Mouse (Mus musculus): ENCODE data around the gene Nkx2-3. TPM values are rescaled to one million over a fixed set of nuclear protein-coding genes. Genes with fewer than 3 reads are reported as not detected.

Nkx2-3 gene
- total and polyA plus RNA-seq, 2 experiments from 2014 or later: not detected

GRCm38 (mm10) chr19:43599776-43600544 is 12.2 kb upstream of the Nkx2-3 start:
- TF ChIP-seq CTCF (IDR thresholded peaks at IDR 0.05; ENCODE audit: low read depth): no peak
- Histone ChIP-seq H3K4me3 (ENCODE audit: low read length) (no peak overlapping the region), H3K4me2 (ENCODE audit: low read depth, low read length) (no peak overlapping the region), H3K36me3 (ENCODE audit: insufficient read depth, low read length) (no peaks in the 10 kb centered on the region), H3K9me3 (ENCODE audit: low read length) (no peaks in the 10 kb centered on the region), H3K4me1 (ENCODE audit: insufficient read depth, low read length) (no peaks in the 10 kb centered on the region), H3K27ac (no peak overlapping the region), H3K9ac (replicated peaks; ENCODE audit: low read length) (no peak overlapping the region), H3K27me3 (ENCODE audit: insufficient read depth, low read length) (peaks cover 98% of the 10 kb centered on the region)
- WGBS: 1% methylated on average over 27 of the region's 27 CpGs
- no peak for DNase-seq (ENCODE audit: low spot score)
- no peak for ATAC-seq

- no peak for TF ChIP-seq CTCF (IDR thresholded peaks at IDR 0.05; ENCODE audit: low read depth)
- no peak overlapping the region for H3K4me2 ChIP-seq (ENCODE audit: low read depth, low read length)
- no peaks in the 10 kb centered on the region for H3K36me3 ChIP-seq (ENCODE audit: insufficient read depth, low read length)
- no peak for ATAC-seq
- no peaks in the 10 kb centered on the region for H3K9me3 ChIP-seq (ENCODE audit: low read length)
- H3K4me3 ChIP-seq (ENCODE audit: low read length): no peak overlapping the region
- no peak overlapping the region for H3K27ac ChIP-seq
- no peak for DNase-seq (ENCODE audit: low spot score)
- no peaks in the 10 kb centered on the region for H3K4me1 ChIP-seq (ENCODE audit: insufficient read depth, low read length)
- 2% methylated on average over 33 of the region's 33 CpGs for WGBS
- H3K9ac ChIP-seq (replicated peaks; ENCODE audit: low read length): no peak overlapping the region
- peaks cover 98% of the 10 kb centered on the region for H3K27me3 ChIP-seq (ENCODE audit: insufficient read depth, low read length)
These were observed 11.4 kb upstream of the Nkx2-3 start for GRCm38 (mm10) chr19:43600545-43601331.

GRCm38 (mm10) chr19:43601440-43601839 is 10.7 kb upstream of the Nkx2-3 start:
- Histone ChIP-seq H3K36me3 (ENCODE audit: insufficient read depth, low read length) (no peaks in the 10 kb centered on the region), H3K27ac (no peak overlapping the region), H3K4me1 (ENCODE audit: insufficient read depth, low read length) (no peaks in the 10 kb centered on the region), H3K4me3 (ENCODE audit: low read length) (no peak overlapping the region), H3K4me2 (ENCODE audit: low read depth, low read length) (no peak overlapping the region), H3K27me3 (ENCODE audit: insufficient read depth, low read length) (peaks cover 98% of the 10 kb centered on the region), H3K9me3 (ENCODE audit: low read length) (no peaks in the 10 kb centered on the region), H3K9ac (replicated peaks; ENCODE audit: low read length) (no peak overlapping the region)
- ATAC-seq (no peak), DNase-seq (ENCODE audit: low spot score) (no peak)
- no peak for TF ChIP-seq CTCF (IDR thresholded peaks at IDR 0.05; ENCODE audit: low read depth)
- WGBS: 2% methylated on average over 27 of the region's 27 CpGs

GRCm38 (mm10) chr19:43601996-43602590 is 10.0 kb upstream of the Nkx2-3 start:
- no peak for DNase-seq (ENCODE audit: low spot score)
- no peak for TF ChIP-seq CTCF (IDR thresholded peaks at IDR 0.05; ENCODE audit: low read depth)
- Histone ChIP-seq H3K9me3 (ENCODE audit: low read length) (no peaks in the 10 kb centered on the region), H3K4me1 (ENCODE audit: insufficient read depth, low read length) (no peaks in the 10 kb centered on the region), H3K36me3 (ENCODE audit: insufficient read depth, low read length) (no peaks in the 10 kb centered on the region), H3K4me2 (ENCODE audit: low read depth, low read length) (no peak overlapping the region), H3K9ac (replicated peaks; ENCODE audit: low read length) (no peak overlapping the region), H3K4me3 (ENCODE audit: low read length) (no peak overlapping the region), H3K27me3 (ENCODE audit: insufficient read depth, low read length) (peaks cover 97% of the 10 kb centered on the region), H3K27ac (no peak overlapping the region)
- ATAC-seq: no peak
- 2% methylated on average over 12 of the region's 12 CpGs for WGBS

GRCm38 (mm10) chr19:43603521-43603920 is 8.6 kb upstream of the Nkx2-3 start:
- 3% methylated on average over 5 of the region's 5 CpGs for WGBS
- no peak overlapping the region for H3K9ac ChIP-seq (replicated peaks; ENCODE audit: low read length)
- TF ChIP-seq CTCF (IDR thresholded peaks at IDR 0.05; ENCODE audit: low read depth): no peak
- no peaks in the 10 kb centered on the region for H3K36me3 ChIP-seq (ENCODE audit: insufficient read depth, low read length)
- H3K27ac ChIP-seq: no peak overlapping the region
- DNase-seq (ENCODE audit: low spot score) (no peak), ATAC-seq (no peak)
- H3K4me3 ChIP-seq (ENCODE audit: low read length): no peak overlapping the region
- H3K4me1 ChIP-seq (ENCODE audit: insufficient read depth, low read length): no peaks in the 10 kb centered on the region
- no peaks in the 10 kb centered on the region for H3K9me3 ChIP-seq (ENCODE audit: low read length)
- no peak overlapping the region for H3K4me2 ChIP-seq (ENCODE audit: low read depth, low read length)
- peaks cover 89% of the 10 kb centered on the region for H3K27me3 ChIP-seq (ENCODE audit: insufficient read depth, low read length)

GRCm38 (mm10) chr19:43604492-43605120 is 7.5 kb upstream of the Nkx2-3 start:
- Histone ChIP-seq H3K4me2 (ENCODE audit: low read depth, low read length) (no peak overlapping the region), H3K9me3 (ENCODE audit: low read length) (no peaks in the 10 kb centered on the region), H3K4me3 (ENCODE audit: low read length) (no peak overlapping the region), H3K27ac (no peak overlapping the region), H3K4me1 (ENCODE audit: insufficient read depth, low read length) (no peaks in the 10 kb centered on the region), H3K36me3 (ENCODE audit: insufficient read depth, low read length) (no peaks in the 10 kb centered on the region), H3K27me3 (ENCODE audit: insufficient read depth, low read length) (peaks cover 87% of the 10 kb centered on the region), H3K9ac (replicated peaks; ENCODE audit: low read length) (no peak overlapping the region)
- ATAC-seq (no peak), DNase-seq (ENCODE audit: low spot score) (no peak)
- 6% methylated on average over 7 of the region's 7 CpGs for WGBS
- TF ChIP-seq CTCF (IDR thresholded peaks at IDR 0.05; ENCODE audit: low read depth): no peak
